Mouse (Mus musculus) kidney, postnatal 25 days (tissue): ENCODE results near the gene Ttll11.

ENCODE experiments used
- DNase-seq, 2 experiments: peaks; one replicate each; pipeline ENCODE4 v3.0.0; 2021; ENCODE audit warnings: mixed read lengths in 2 of 2

The Ttll11 gene

GRCm38 (mm10) chr2:35965883-35966513 lies 13.7 kb downstream of the Ttll11 start:
- no peak for DNase-seq

GRCm38 (mm10) chr2:35963280-35963679 lies 16.4 kb downstream of the Ttll11 start:
- DNase-seq: no peak

- no peak for DNase-seq
Observed at GRCm38 (mm10) chr2:35961593-35962127, 18.1 kb downstream of the Ttll11 start.

- DNase-seq: no peak
Observed at GRCm38 (mm10) chr2:35957471-35958140, 22.1 kb downstream of the Ttll11 start.

GRCm38 (mm10) chr2:35955211-35955610 lies 24.5 kb downstream of the Ttll11 start:
- DNase-seq: no peak

- no peak for DNase-seq
Observed at GRCm38 (mm10) chr2:35952187-35952958, 27.3 kb downstream of the Ttll11 start.

- DNase-seq: no peak
Observed at GRCm38 (mm10) chr2:35944896-35945295, 34.8 kb downstream of the Ttll11 start.

GRCm38 (mm10) chr2:35942960-35943359 lies 36.8 kb downstream of the Ttll11 start:
- DNase-seq: no peak

GRCm38 (mm10) chr2:35935045-35935444 lies 44.7 kb downstream of the Ttll11 start:
- DNase-seq: no peak

GRCm38 (mm10) chr2:35933116-35933515 lies 46.6 kb downstream of the Ttll11 start:
- DNase-seq: no peak

- DNase-seq: no peak
Observed at GRCm38 (mm10) chr2:35931619-35932018, 48.1 kb downstream of the Ttll11 start.

GRCm38 (mm10) chr2:35930498-35931149 lies 49.1 kb downstream of the Ttll11 start:
- DNase-seq: peak; percentile 74 to 89

- DNase-seq: no peak
Observed at GRCm38 (mm10) chr2:35928133-35928532, 51.6 kb downstream of the Ttll11 start.

GRCm38 (mm10) chr2:35924947-35925346 lies 54.8 kb downstream of the Ttll11 start:
- no peak for DNase-seq

- DNase-seq: no peak
Observed at GRCm38 (mm10) chr2:35922956-35923355, 56.8 kb downstream of the Ttll11 start.

GRCm38 (mm10) chr2:35912090-35912489 lies 67.6 kb downstream of the Ttll11 start:
- no peak for DNase-seq

GRCm38 (mm10) chr2:35911675-35912074 lies 68.0 kb downstream of the Ttll11 start:
- DNase-seq: no peak

GRCm38 (mm10) chr2:35910740-35911139 lies 69.0 kb downstream of the Ttll11 start:
- DNase-seq: no peak

- DNase-seq: no peak
Observed at GRCm38 (mm10) chr2:35909353-35909752, 70.4 kb downstream of the Ttll11 start.

GRCm38 (mm10) chr2:35907578-35907977 lies 72.1 kb downstream of the Ttll11 start:
- DNase-seq: no peak

- peak; percentile 60 to 66 for DNase-seq
Observed at GRCm38 (mm10) chr2:35906174-35906798, 73.4 kb downstream of the Ttll11 start.

GRCm38 (mm10) chr2:35900845-35901244 lies 78.9 kb downstream of the Ttll11 start:
- peak; percentile 69 to 78 for DNase-seq
